Mouse (Mus musculus) left cerebral cortex, adult 8-10 months (tissue): ENCODE results near the gene Dpp4. TPM values are rescaled to one million over a fixed set of nuclear protein-coding genes. Genes with fewer than 3 reads are reported as not detected.

Experiments used
- DNase-seq, 2 experiments: peaks; one replicate each; pipeline ENCODE4 v3.0.0; 2022; ENCODE audit warnings: low spot score in 2 of 2
- total RNA-seq, 4 experiments: library from RNA; stranded (reverse); gene quantifications; 2 replicates each; pipeline ENCODE4 v1.2.4; 2022

The Dpp4 gene
- total RNA-seq, 4 experiments from 2014 or later, result 1.9 to 3.3 (median 2.6) TPM

GRCm38 (mm10) chr2:62307477-62307876, 104.6 kb downstream of the Dpp4 start:
- DNase-seq, result no peak

- DNase-seq, result no peak
Measured at GRCm38 (mm10) chr2:62306978-62307377, 105.1 kb downstream of the Dpp4 start.

GRCm38 (mm10) chr2:62301716-62302115, 110.3 kb downstream of the Dpp4 start:
- no peak for DNase-seq

GRCm38 (mm10) chr2:62293846-62294245, 118.2 kb downstream of the Dpp4 start:
- DNase-seq, result no peak

GRCm38 (mm10) chr2:62287532-62287931, 124.5 kb downstream of the Dpp4 start:
- no peak for DNase-seq

GRCm38 (mm10) chr2:62285847-62286246, 126.2 kb downstream of the Dpp4 start:
- no peak for DNase-seq

- DNase-seq, result no peak
Measured at GRCm38 (mm10) chr2:62285026-62285425, 127.0 kb downstream of the Dpp4 start.

Other genes with a start within 250 kb of the Dpp4 start
- not detected for gene Gcg, start 71.4 kb upstream of the Dpp4 start, total RNA-seq
- 1 to 10 TPM; 3.6 to 5.1 (median 4.2) TPM for gene Fap, start 161.8 kb upstream of the Dpp4 start, total RNA-seq
- 1 to 10 TPM; 3.0 to 5.8 (median 4.6) TPM for gene Ifih1, start 234.0 kb upstream of the Dpp4 start, total RNA-seq